Mouse (Mus musculus) myocyte (in vitro differentiated cells): ENCODE measurements around the gene Sorcs2. TPM values are rescaled to one million over a fixed set of nuclear protein-coding genes. Genes with fewer than 3 reads are reported as not detected.

Source experiments
- H3K27me3 ChIP-seq: one replicate; pipeline ENCODE4 v1.6.1; 2011; ENCODE audit not compliant: control insufficient read depth, insufficient read depth, insufficient read length
- H3K36me3 ChIP-seq: one replicate; pipeline ENCODE4 v1.6.1; 2011; ENCODE audit not compliant: control insufficient read depth, insufficient read depth
- H3K4me2 ChIP-seq: one replicate; pipeline ENCODE4 v1.6.1; 2011; ENCODE audit warnings: low read depth, control low read depth
- H3K4me3 ChIP-seq: one replicate; pipeline ENCODE4 v1.5.1; 2011; ENCODE audit warnings: mild to moderate bottlenecking, control low read depth, moderate library complexity
- H3K79me2 ChIP-seq: one replicate; pipeline ENCODE4 v1.6.1; 2011; ENCODE audit not compliant: control insufficient read depth, insufficient read depth
- H3ac ChIP-seq: one replicate; pipeline ENCODE4 v1.6.1; 2011; ENCODE audit not compliant: control insufficient read depth, insufficient read length
- CEBPB ChIP-seq: IDR thresholded peaks from 2 replicates; pipeline ENCODE4 v1.6.1; 2011; ENCODE audit warnings: mild to moderate bottlenecking, moderate library complexity; ENCODE audit not compliant: poor library complexity, insufficient read depth, severe bottlenecking
- E2F4 ChIP-seq: IDR thresholded peaks from one replicate; pipeline ENCODE4 v1.6.1; 2011; ENCODE audit warnings: mild to moderate bottlenecking, control low read depth, moderate library complexity; ENCODE audit not compliant: insufficient read depth
- MAX ChIP-seq: IDR thresholded peaks from one replicate; pipeline ENCODE4 v1.6.1; 2011; ENCODE audit warnings: low read depth, mild to moderate bottlenecking, control low read depth
- MYOD1 ChIP-seq, 3 experiments: IDR thresholded peaks; one replicate each; pipeline ENCODE4 v1.6.1; 2011; ENCODE audit warnings: control low read depth in 2 of 3, low read depth in 2 of 3, mild to moderate bottlenecking in 2 of 3, moderate library complexity in 1 of 3; ENCODE audit not compliant: insufficient read length in 2 of 3, control insufficient read depth in 1 of 3
- MYOG ChIP-seq, 3 experiments: IDR thresholded peaks; one replicate each; pipeline ENCODE4 v1.6.1; 2011; ENCODE audit warnings: control low read depth in 2 of 3, low read depth in 2 of 3, mild to moderate bottlenecking in 2 of 3; ENCODE audit not compliant: insufficient read length in 2 of 3, control insufficient read depth in 1 of 3, insufficient read depth in 1 of 3
- POLR2A ChIP-seq: IDR thresholded peaks from one replicate; pipeline ENCODE4 v1.6.1; 2011; ENCODE audit warnings: low read depth, mild to moderate bottlenecking, control low read depth, moderate library complexity; ENCODE audit not compliant: insufficient read length
- POLR2AphosphoS2 ChIP-seq: IDR thresholded peaks from one replicate; pipeline ENCODE4 v1.6.1; 2011; ENCODE audit warnings: low read depth, control low read depth; ENCODE audit not compliant: insufficient read length
- REST ChIP-seq: IDR thresholded peaks from one replicate; pipeline ENCODE4 v1.6.1; 2011; ENCODE audit warnings: mild to moderate bottlenecking, control low read depth, moderate library complexity; ENCODE audit not compliant: insufficient read depth, insufficient read length
- SRF ChIP-seq: IDR thresholded peaks from one replicate; pipeline ENCODE4 v1.6.1; 2011; ENCODE audit warnings: low read depth; ENCODE audit not compliant: control insufficient read depth, insufficient read length
- TCF12 ChIP-seq: IDR thresholded peaks from one replicate; pipeline ENCODE4 v1.6.1; 2011; ENCODE audit warnings: mild to moderate bottlenecking, control low read depth; ENCODE audit not compliant: poor library complexity, insufficient read depth, severe bottlenecking
- TCF3 ChIP-seq: IDR thresholded peaks from one replicate; pipeline ENCODE4 v1.6.1; 2011; ENCODE audit warnings: low read depth, control low read depth; ENCODE audit not compliant: insufficient read length
- USF1 ChIP-seq: IDR thresholded peaks from one replicate; pipeline ENCODE4 v1.6.1; 2011; ENCODE audit warnings: low read depth, mild to moderate bottlenecking, control low read depth, moderate library complexity
- polyA plus RNA-seq: library from polyadenylated mRNA; unstranded; fragments of >200 nt; fragmentation: generic; extraction: Trizol; gene quantifications from one replicate; pipeline ENCODE4 v1.2.1, GENCODE M21; 2012; ENCODE audit warnings: missing spikeins

Sorcs2 gene
- polyA plus RNA-seq, 1 experiment = 58.2 TPM

- TF ChIP-seq USF1 (no peak), SRF (no peak), MYOD1 (IDR thresholded peaks at IDR 0.05; ENCODE audit: control insufficient read depth in 1 of 3, insufficient read length in 2 of 3, low read depth in 2 of 3) (no peak), TCF3 (no peak), MAX (no peak), E2F4 (no peak), MYOG (IDR thresholded peaks at IDR 0.05; ENCODE audit: control insufficient read depth in 1 of 3, insufficient read depth in 1 of 3, insufficient read length in 2 of 3, low read depth in 2 of 3) (no peak), CEBPB (no peak), POLR2A (no peak), REST (no peak), TCF12 (no peak), POLR2AphosphoS2 (no peak)
- no peaks in the 10 kb centered on the region for H3K36me3 ChIP-seq
- no peak overlapping the region for H3ac ChIP-seq
- H3K27me3 ChIP-seq = no peaks in the 10 kb centered on the region
- H3K79me2 ChIP-seq = peaks cover 9% of the 10 kb centered on the region
- H3K4me3 ChIP-seq = no peak overlapping the region
- no peak overlapping the region for H3K4me2 ChIP-seq
Observed at GRCm38 (mm10) chr5:36291191-36291590, 106.7 kb downstream of the Sorcs2 start.

DNA sequence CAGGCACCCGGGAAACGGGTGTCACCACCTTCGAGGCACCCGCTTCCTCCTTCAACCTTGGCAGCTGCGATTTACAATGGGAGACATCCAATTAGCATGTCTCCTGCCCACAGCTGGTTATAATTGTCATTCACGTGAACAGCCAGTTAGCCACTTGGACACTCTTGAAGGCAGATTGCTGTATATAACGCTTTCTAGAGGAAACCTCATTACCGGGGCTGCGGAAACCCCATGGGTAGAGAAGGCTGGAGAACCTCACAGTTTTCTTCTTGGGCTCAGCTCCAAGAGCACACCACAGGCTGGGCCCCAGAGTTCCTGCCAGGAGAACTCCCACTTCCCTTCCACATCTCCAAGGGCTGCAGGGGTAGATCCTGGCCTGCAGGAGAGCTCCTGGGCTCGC, 112.5 kb downstream of the Sorcs2 start:
- no peak for TF ChIP-seq MYOD1 (IDR thresholded peaks at IDR 0.05; ENCODE audit: control insufficient read depth in 1 of 3, insufficient read length in 2 of 3, low read depth in 2 of 3)
- TF ChIP-seq POLR2AphosphoS2 = no peak
- no peak for TF ChIP-seq TCF3
- TF ChIP-seq USF1 = no peak
- no peak overlapping the region for H3K4me3 ChIP-seq
- peaks cover 8% of the 10 kb centered on the region for H3K79me2 ChIP-seq
- no peak overlapping the region for H3K4me2 ChIP-seq
- no peaks in the 10 kb centered on the region for H3K36me3 ChIP-seq
- H3ac ChIP-seq = no peak overlapping the region
- H3K27me3 ChIP-seq = no peaks in the 10 kb centered on the region

DNA sequence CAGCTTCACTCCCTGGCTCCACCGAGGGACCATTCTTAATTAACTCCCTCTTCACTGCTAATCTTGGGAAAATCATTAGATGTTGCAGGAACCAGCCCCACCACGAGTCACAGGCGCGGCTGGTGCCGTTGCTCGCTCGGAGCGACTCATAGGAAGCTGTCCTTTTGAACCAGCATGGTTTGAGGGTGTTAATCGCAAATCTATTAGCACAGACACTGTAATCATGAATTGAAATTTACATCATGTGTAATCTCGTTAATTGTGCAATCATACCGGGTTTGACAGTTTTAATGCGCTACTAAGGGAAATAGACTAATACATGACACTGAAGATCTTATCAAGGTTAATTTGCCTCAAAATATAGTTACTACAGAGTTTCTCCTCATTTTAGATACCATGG, 118.0 kb downstream of the Sorcs2 start:
- TF ChIP-seq MYOD1 (IDR thresholded peaks at IDR 0.05; ENCODE audit: control insufficient read depth in 1 of 3, insufficient read length in 2 of 3, low read depth in 2 of 3) (no peak), CEBPB (0 out of 2 replicates have a peak, but pooled peaks have one; percentile 15)

GRCm38 (mm10) chr5:36274684-36275394, 123.1 kb downstream of the Sorcs2 start:
- H3K79me2 ChIP-seq = peaks cover 16% of the 10 kb centered on the region
- no peaks in the 10 kb centered on the region for H3K36me3 ChIP-seq
- H3K27me3 ChIP-seq = no peaks in the 10 kb centered on the region
- TF ChIP-seq E2F4 = no peak
- TF ChIP-seq CEBPB = no peak
- TF ChIP-seq MYOG (IDR thresholded peaks at IDR 0.05; ENCODE audit: control insufficient read depth in 1 of 3, insufficient read depth in 1 of 3, insufficient read length in 2 of 3, low read depth in 2 of 3) = peak in 1 of 3 experiments; percentile 46
- TF ChIP-seq TCF12 = no peak
- no peak for TF ChIP-seq POLR2AphosphoS2
- TF ChIP-seq MAX = no peak
- no peak for TF ChIP-seq POLR2A
- no peak for TF ChIP-seq USF1
- no peak for TF ChIP-seq SRF
- TF ChIP-seq REST = no peak
- no peak for TF ChIP-seq TCF3
- TF ChIP-seq MYOD1 (IDR thresholded peaks at IDR 0.05; ENCODE audit: control insufficient read depth in 1 of 3, insufficient read length in 2 of 3, low read depth in 2 of 3) = peak in 1 of 3 experiments; percentile 27
- no peak overlapping the region for H3ac ChIP-seq
- H3K4me2 ChIP-seq = no peak overlapping the region
- no peak overlapping the region for H3K4me3 ChIP-seq

More for the DNA sequence above, 118.0 kb downstream of the Sorcs2 start:
- Histone ChIP-seq H3ac (no peak overlapping the region), H3K27me3 (no peaks in the 10 kb centered on the region), H3K4me2 (no peak overlapping the region), H3K79me2 (no peaks in the 10 kb centered on the region), H3K4me3 (no peak overlapping the region), H3K36me3 (no peaks in the 10 kb centered on the region)

- Histone ChIP-seq H3ac (no peak overlapping the region), H3K36me3 (no peaks in the 10 kb centered on the region)
Observed at GRCm38 (mm10) chr5:36267194-36267769, 130.7 kb downstream of the Sorcs2 start.

More at GRCm38 (mm10) chr5:36267194-36267769, 130.7 kb downstream of the Sorcs2 start:
- H3K4me3 ChIP-seq = no peak overlapping the region
- H3K79me2 ChIP-seq = peaks cover 5% of the 10 kb centered on the region
- TF ChIP-seq SRF (no peak), CEBPB (no peak), MYOD1 (IDR thresholded peaks at IDR 0.05; ENCODE audit: control insufficient read depth in 1 of 3, insufficient read length in 2 of 3, low read depth in 2 of 3) (peak in 2 of 3 experiments; percentile 56 to 77), TCF3 (peak; percentile 49), MYOG (IDR thresholded peaks at IDR 0.05; ENCODE audit: control insufficient read depth in 1 of 3, insufficient read depth in 1 of 3, insufficient read length in 2 of 3, low read depth in 2 of 3) (peak in 2 of 3 experiments; percentile 67 to 95)
- no peaks in the 10 kb centered on the region for H3K27me3 ChIP-seq
- no peak overlapping the region for H3K4me2 ChIP-seq
